In genomic region chr11:40733339-40734174, GRCm38 (mm10) we compare ENCODE assay signal across 8 mouse cellular contexts. TPM values are rescaled to one million over a fixed set of nuclear protein-coding genes. Genes with fewer than 3 reads are reported as not detected.
DNase-seq lines count a peak whose midpoint lies in the region; ATAC-seq lines count a peak whose summit lies in the region.

Hmmr (minus strand) TSS chr11:40733422.
Nudcd2 (plus strand) TSS chr11:40733667.

- peak within 1 kb of the TSS; percentile 86 for H3K4me3 ChIP-seq in hindbrain, embryonic 11.5 days (ENCODE audit: low read depth, low read length)

- no peaks in the 10 kb centered on the region for H3K4me1 ChIP-seq in hindbrain, embryonic 11.5 days (replicated peaks; ENCODE audit: control insufficient read depth, insufficient read depth, low read length)

- under 1% methylated on average over 48 of the region's 52 CpGs for WGBS in hindbrain, embryonic 11.5 days

- peak within 1 kb of the TSS; percentile 72 for H3K4me2 ChIP-seq in hindbrain, embryonic 11.5 days (replicated peaks; ENCODE audit: low read depth, low read length)

- peak within 1 kb of the TSS; percentile 43 for H3K27ac ChIP-seq in hindbrain, embryonic 11.5 days (ENCODE audit: low read depth, low read length)

- peak within 1 kb of the TSS; percentile 93 for H3K9ac ChIP-seq in hindbrain, embryonic 11.5 days (ENCODE audit: low read depth, low read length)

- H3K27me3 ChIP-seq in hindbrain, embryonic 11.5 days (ENCODE audit: control insufficient read depth, insufficient read depth, low read length): no peaks in the 10 kb centered on the region

- ATAC-seq in hindbrain, embryonic 11.5 days (ENCODE audit: low FRiP score): peak; percentile 99

- no peaks in the 10 kb centered on the region for H3K9me3 ChIP-seq in hindbrain, embryonic 11.5 days (ENCODE audit: control insufficient read depth, low read length)

- peak; percentile 95 for DNase-seq in Muller cell, postnatal 12 days (ENCODE audit: inconsistent ontology term)
- DNase-seq in cerebellum, adult 9-11 months: peak; percentile 97
- peak; percentile 97 to 98 for DNase-seq in frontal cortex, adult 2 months (ENCODE audit: extremely low spot score in 1 of 2, low spot score in 1 of 2)
- peak; percentile 96 for DNase-seq in hindbrain, embryonic 11.5 days (ENCODE audit: low spot score)
- peak; percentile 90 to 92 for DNase-seq in layer of hippocampus, postnatal 10 days (ENCODE audit: low spot score in 2 of 2)
- DNase-seq in lung, postnatal 10 days: peak; percentile 96
- peak; percentile 85 for DNase-seq in ovary, postnatal 36 days (ENCODE audit: low spot score)
- DNase-seq in thymus, postnatal 25 days: peak; percentile 91

- no peaks in the 10 kb centered on the region for H3K36me3 ChIP-seq in hindbrain, embryonic 11.5 days (ENCODE audit: control insufficient read depth, insufficient read depth, low read length)

RNA-seq across cellular contexts. Expression of gene Hmmr, which starts in this region (rescaled TPM):
- 0.71 and 0.76 TPM in 2 replicates for polyA plus RNA-seq in frontal cortex, adult 2 months (2012; rRNA removed)
- polyA plus RNA-seq in hindbrain, embryonic 11.5 days (2014; fragmentation: Nextera tagmentation; extraction: Ambion mirVana): 55.0 TPM in 2 replicates
- total RNA-seq in layer of hippocampus, postnatal 10 days (2021): 1 to 10 TPM; 3.0 to 3.2 TPM

RNA-seq across cellular contexts. Expression of gene Nudcd2, which starts in this region (rescaled TPM):
- polyA plus RNA-seq in frontal cortex, adult 2 months (2012; rRNA removed): 17.4 and 25.3 TPM in 2 replicates
- 184 and 196 TPM in 2 replicates for polyA plus RNA-seq in hindbrain, embryonic 11.5 days (2014; fragmentation: Nextera tagmentation; extraction: Ambion mirVana)
- 10 to 100 TPM; 24.1 to 25.0 TPM for total RNA-seq in layer of hippocampus, postnatal 10 days (2021)

Comparison
In these comparisons a context has a peak if more than half of its experiments do, and no peak if none do; other contexts are left out.
1. Peak in every context shown above with its lines: DNase-seq, ATAC-seq, H3K4me3 ChIP-seq and H3K27ac ChIP-seq.
2. RNA of gene Hmmr (polyA plus RNA-seq): 55.0 TPM in hindbrain, embryonic 11.5 days; 0.71 to 0.76 TPM in frontal cortex, adult 2 months; every median in the first group is over 10 times any median in the second.